Mouse (Mus musculus): ENCODE results near the gene Ppl. TPM values are rescaled to one million over a fixed set of nuclear protein-coding genes. Genes with fewer than 3 reads are reported as not detected.

Ppl gene
- polyA plus RNA-seq, 1 experiment: 0.16 TPM

GRCm38 (mm10) chr16:5036649-5037234, 95.5 kb downstream of the Ppl start:
- no peak overlapping the region for H3K4me3 ChIP-seq (ENCODE audit: control insufficient read depth, low read depth, low read length)
- no peaks in the 10 kb centered on the region for H3K27me3 ChIP-seq (ENCODE audit: control insufficient read depth, insufficient read depth, low read length)
- peaks cover 8% of the 10 kb centered on the region for H3K36me3 ChIP-seq (ENCODE audit: control insufficient read depth, insufficient read depth, low read length)
- no peak for TF ChIP-seq POLR2A (IDR thresholded peaks at IDR 0.05; ENCODE audit: control insufficient read depth, low read depth, low read length)
- no peak for TF ChIP-seq CTCF (IDR thresholded peaks at IDR 0.05; ENCODE audit: control insufficient read depth, insufficient read depth, insufficient replicate concordance, low read depth, low read length)
- H3K27ac ChIP-seq (ENCODE audit: control insufficient read depth, insufficient read depth, low read depth, low read length): no peak overlapping the region
- H3K4me1 ChIP-seq (ENCODE audit: control insufficient read depth, insufficient read depth, low read length): no peaks in the 10 kb centered on the region

Other genes starting within 250 kb of the Ppl start
- gene Mgrn1, start 246.2 kb downstream of the Ppl start, polyA plus RNA-seq (2012; rRNA removed): 29.1 and 29.6 TPM in 2 replicates
- gene Nudt16l1, start 193.7 kb downstream of the Ppl start, polyA plus RNA-seq (2012; rRNA removed): 43.1 and 44.3 TPM in 2 replicates
- gene Anks3, start 168.2 kb downstream of the Ppl start, polyA plus RNA-seq (2012; rRNA removed): 39.3 and 41.5 TPM in 2 replicates
- 558 and 561 TPM in 2 replicates for gene Sept12, start 134.6 kb downstream of the Ppl start, polyA plus RNA-seq (2012; rRNA removed)
- 1.7 and 4.3 TPM in 2 replicates for gene Smim22, start 125.1 kb downstream of the Ppl start, polyA plus RNA-seq (2012; rRNA removed)
- gene Rogdi, start 118.9 kb downstream of the Ppl start, polyA plus RNA-seq (2012; rRNA removed): 277 and 305 TPM in 2 replicates
- gene Glyr1, start 82.6 kb downstream of the Ppl start, polyA plus RNA-seq (2012; rRNA removed): 44.5 and 45.3 TPM in 2 replicates
- gene Ubn1, start 82.4 kb downstream of the Ppl start, polyA plus RNA-seq (2012; rRNA removed): 26.8 and 28.4 TPM in 2 replicates
- 0.06 and 0.07 TPM in 2 replicates for gene Sec14l5, start 14.7 kb upstream of the Ppl start, polyA plus RNA-seq (2012; rRNA removed)
- gene Nagpa, start 71.6 kb upstream of the Ppl start, polyA plus RNA-seq (2012; rRNA removed): 11.4 and 13.1 TPM in 2 replicates
- gene AU021092, start 89.9 kb upstream of the Ppl start, polyA plus RNA-seq (2012; rRNA removed): 15.1 and 21.7 TPM in 2 replicates
- gene Alg1, start 101.2 kb upstream of the Ppl start, polyA plus RNA-seq (2012; rRNA removed): 21.3 and 26.0 TPM in 2 replicates
- gene Eef2kmt, start 123.6 kb upstream of the Ppl start, polyA plus RNA-seq (2012; rRNA removed): 51.9 and 53.9 TPM in 2 replicates